Mouse (Mus musculus): ENCODE results near the gene Serpinb11. TPM values are rescaled to one million over a fixed set of nuclear protein-coding genes. Genes with fewer than 3 reads are reported as not detected.

The Serpinb11 gene
- polyA plus RNA-seq (2012; fragmentation: generic; extraction: Trizol): not detected
- long read RNA-seq, experiment 1: 0 reads
- long read RNA-seq, experiment 2: 0 reads

DNA sequence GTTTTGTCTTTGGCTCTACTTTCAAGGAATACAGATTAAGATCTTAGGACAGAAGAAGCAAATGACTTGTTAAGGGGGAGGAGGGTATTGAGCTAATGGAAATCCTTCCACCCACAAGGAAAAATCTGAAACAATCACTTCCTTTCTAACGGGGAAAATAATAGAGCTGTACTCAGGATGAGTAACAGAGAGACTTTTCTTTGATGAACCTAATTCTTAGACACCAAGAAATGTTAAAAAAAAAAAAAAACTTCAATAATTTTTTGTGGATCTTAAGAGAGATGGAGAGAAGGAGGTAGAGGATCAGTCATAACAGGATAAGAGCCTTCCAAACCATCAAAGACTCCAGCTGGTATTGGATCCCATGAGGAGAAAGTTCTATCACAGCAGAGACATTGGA is at the start of gene Serpinb11:
Gene Serpinb11 (plus strand): TSS at position 301 of the 400 bp plus-strand sequence.
- Histone ChIP-seq H3K36me3 (ENCODE audit: control insufficient read depth, insufficient read depth) (no peaks in the 10 kb centered on the region), H3K27me3 (ENCODE audit: control insufficient read depth, insufficient read depth, insufficient read length) (no peaks in the 10 kb centered on the region), H3K79me3 (ENCODE audit: low read depth) (no peaks in the 10 kb centered on the region), H3K79me2 (ENCODE audit: control insufficient read depth, insufficient read depth) (no peaks in the 10 kb centered on the region), H3ac (ENCODE audit: control insufficient read depth, insufficient read length, low read depth) (no peak within 1 kb of the TSS), H3K4me3 (ENCODE audit: insufficient read depth, poor library complexity, severe bottlenecking) (no peak within 1 kb of the TSS)
- TF ChIP-seq FOSL1 (IDR thresholded peaks at IDR 0.05; ENCODE audit: insufficient read depth, low read length, poor library complexity, severe bottlenecking): no peak
- TF ChIP-seq MYOD1 (IDR thresholded peaks at IDR 0.05; ENCODE audit: control insufficient read depth, insufficient read length, low read depth): no peak
- TF ChIP-seq CEBPB (IDR thresholded peaks at IDR 0.05; ENCODE audit: low read depth): no peak

DNA sequence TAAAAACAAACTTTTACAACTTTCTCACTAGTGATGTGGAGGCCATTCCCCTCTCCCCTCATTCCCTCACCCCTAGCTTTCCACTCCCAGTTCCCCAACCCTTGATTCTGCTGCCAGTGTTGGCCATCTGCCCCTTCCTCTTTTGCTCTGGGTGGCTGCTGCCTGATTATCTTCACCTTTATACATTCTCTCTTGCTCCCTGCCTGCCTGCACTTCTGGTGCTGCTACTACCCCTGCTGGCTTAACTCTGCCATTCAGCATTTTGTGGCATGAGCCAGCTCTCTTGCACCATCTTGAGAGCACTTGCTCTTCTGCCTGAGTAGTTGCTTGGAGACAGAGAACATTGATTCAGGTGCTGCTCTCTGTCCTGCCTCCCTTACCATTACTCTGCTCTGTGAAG is 15.0 kb upstream of the Serpinb11 start:
- TF ChIP-seq MYOG (IDR thresholded peaks at IDR 0.05; ENCODE audit: control insufficient read depth, extremely low read depth, insufficient read length) (no peak), MYOD1 (IDR thresholded peaks at IDR 0.05; ENCODE audit: control insufficient read depth, insufficient read length, low read depth) (no peak), USF1 (IDR thresholded peaks at IDR 0.05; ENCODE audit: low read depth) (no peak), FOSL1 (IDR thresholded peaks at IDR 0.05; ENCODE audit: insufficient read depth, low read length, poor library complexity, severe bottlenecking) (no peak), CTCF (IDR thresholded peaks at IDR 0.05; ENCODE audit: control insufficient read depth, insufficient read depth, insufficient read length) (no peak), MAX (IDR thresholded peaks at IDR 0.05) (no peak), CEBPB (IDR thresholded peaks at IDR 0.05; ENCODE audit: low read depth) (no peak)

DNA sequence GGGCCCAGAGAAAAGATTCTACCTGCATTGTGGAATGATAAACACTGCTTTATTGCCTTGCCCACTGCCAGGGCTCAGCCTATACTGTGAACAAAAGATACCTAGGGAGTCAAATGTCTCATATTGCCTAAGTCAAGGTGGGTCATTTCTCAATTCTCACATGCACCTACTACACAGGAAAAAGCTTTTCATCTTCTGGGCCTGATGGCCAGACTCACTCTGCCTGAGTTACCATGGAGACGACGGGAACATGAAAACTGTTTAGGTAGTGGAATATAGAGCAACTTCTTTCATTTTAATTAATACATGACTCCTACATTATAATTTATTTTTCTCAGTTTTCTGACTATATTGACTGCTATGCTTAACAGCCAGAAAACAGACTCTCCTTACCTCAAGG is 14.2 kb upstream of the Serpinb11 start:
- Histone ChIP-seq H3K36me3 (ENCODE audit: control insufficient read depth, insufficient read depth) (no peaks in the 10 kb centered on the region), H3ac (ENCODE audit: control insufficient read depth, insufficient read length, low read depth) (no peak overlapping the region), H3K79me2 (ENCODE audit: control insufficient read depth, insufficient read depth) (no peaks in the 10 kb centered on the region), H3K4me3 (ENCODE audit: insufficient read depth, poor library complexity, severe bottlenecking) (no peak overlapping the region), H3K27me3 (ENCODE audit: control insufficient read depth, insufficient read depth, insufficient read length) (no peaks in the 10 kb centered on the region), H3K79me3 (ENCODE audit: low read depth) (no peaks in the 10 kb centered on the region)
- TF ChIP-seq CTCF (IDR thresholded peaks at IDR 0.05; ENCODE audit: control insufficient read depth, insufficient read depth, insufficient read length) (no peak), MAX (IDR thresholded peaks at IDR 0.05) (no peak), MYOD1 (IDR thresholded peaks at IDR 0.05; ENCODE audit: control insufficient read depth, insufficient read length, low read depth) (no peak), MYOG (IDR thresholded peaks at IDR 0.05; ENCODE audit: control insufficient read depth, extremely low read depth, insufficient read length) (no peak), FOSL1 (IDR thresholded peaks at IDR 0.05; ENCODE audit: insufficient read depth, low read length, poor library complexity, severe bottlenecking) (no peak), CEBPB (IDR thresholded peaks at IDR 0.05; ENCODE audit: low read depth) (no peak), USF1 (IDR thresholded peaks at IDR 0.05; ENCODE audit: low read depth) (no peak)

More for the DNA sequence above, 15.0 kb upstream of the Serpinb11 start:
- Histone ChIP-seq H3K79me3 (ENCODE audit: low read depth) (no peaks in the 10 kb centered on the region), H3K27me3 (ENCODE audit: control insufficient read depth, insufficient read depth, insufficient read length) (no peaks in the 10 kb centered on the region), H3ac (ENCODE audit: control insufficient read depth, insufficient read length, low read depth) (no peak overlapping the region), H3K79me2 (ENCODE audit: control insufficient read depth, insufficient read depth) (no peaks in the 10 kb centered on the region), H3K36me3 (ENCODE audit: control insufficient read depth, insufficient read depth) (no peaks in the 10 kb centered on the region), H3K4me3 (ENCODE audit: insufficient read depth, poor library complexity, severe bottlenecking) (no peak overlapping the region)

DNA sequence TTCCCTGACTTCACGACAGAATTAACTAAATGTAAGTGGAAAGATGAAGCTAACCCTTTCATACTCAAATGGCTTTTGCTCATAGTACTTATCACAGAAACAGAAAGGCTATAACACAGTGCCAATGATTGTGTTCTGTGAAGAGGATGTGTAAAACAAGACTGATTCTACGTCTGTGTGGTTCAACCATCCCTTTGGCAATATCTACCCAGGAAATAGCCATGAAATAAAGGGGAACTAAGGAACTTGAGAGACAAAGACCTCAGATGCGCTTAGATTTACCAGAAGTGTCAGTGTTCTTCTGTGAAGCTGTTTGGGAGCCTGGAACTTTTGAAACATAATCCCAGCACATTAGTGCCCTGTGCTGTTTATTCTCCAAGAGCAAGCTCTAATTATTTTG is 10.6 kb upstream of the Serpinb11 start:
- Histone ChIP-seq H3K79me3 (ENCODE audit: low read depth) (no peaks in the 10 kb centered on the region), H3K4me3 (ENCODE audit: insufficient read depth, poor library complexity, severe bottlenecking) (no peak overlapping the region), H3ac (ENCODE audit: control insufficient read depth, insufficient read length, low read depth) (no peak overlapping the region), H3K27me3 (ENCODE audit: control insufficient read depth, insufficient read depth, insufficient read length) (no peaks in the 10 kb centered on the region), H3K79me2 (ENCODE audit: control insufficient read depth, insufficient read depth) (no peaks in the 10 kb centered on the region), H3K36me3 (ENCODE audit: control insufficient read depth, insufficient read depth) (no peaks in the 10 kb centered on the region)
- TF ChIP-seq MYOG (IDR thresholded peaks at IDR 0.05; ENCODE audit: control insufficient read depth, extremely low read depth, insufficient read length) (no peak), MAX (IDR thresholded peaks at IDR 0.05) (no peak), FOSL1 (IDR thresholded peaks at IDR 0.05; ENCODE audit: insufficient read depth, low read length, poor library complexity, severe bottlenecking) (no peak), CEBPB (IDR thresholded peaks at IDR 0.05; ENCODE audit: low read depth) (no peak), USF1 (IDR thresholded peaks at IDR 0.05; ENCODE audit: low read depth) (no peak), CTCF (IDR thresholded peaks at IDR 0.05; ENCODE audit: control insufficient read depth, insufficient read depth, insufficient read length) (no peak), MYOD1 (IDR thresholded peaks at IDR 0.05; ENCODE audit: control insufficient read depth, insufficient read length, low read depth) (no peak)

DNA sequence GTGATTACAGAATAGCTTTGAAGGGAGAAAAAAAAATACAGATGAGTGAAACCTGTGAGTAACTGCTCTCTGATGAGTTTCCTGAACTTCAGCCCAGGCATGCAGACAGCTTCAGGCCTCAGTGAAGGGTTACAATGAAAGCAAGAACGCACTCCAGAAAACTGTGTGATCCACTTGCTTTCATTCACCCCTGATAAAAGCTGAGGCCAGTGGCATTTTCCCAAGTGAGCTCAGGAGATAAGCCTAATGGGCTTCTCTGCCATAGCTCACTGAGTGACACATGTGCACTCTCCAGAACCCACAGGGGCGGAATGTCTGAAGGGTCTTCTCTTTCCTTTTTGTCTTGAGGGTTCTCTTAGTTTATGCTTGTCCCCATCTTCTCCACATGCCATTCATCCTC is 9.9 kb upstream of the Serpinb11 start:
- Histone ChIP-seq H3K4me3 (ENCODE audit: insufficient read depth, poor library complexity, severe bottlenecking) (no peak overlapping the region), H3ac (ENCODE audit: control insufficient read depth, insufficient read length, low read depth) (no peak overlapping the region), H3K27me3 (ENCODE audit: control insufficient read depth, insufficient read depth, insufficient read length) (no peaks in the 10 kb centered on the region), H3K36me3 (ENCODE audit: control insufficient read depth, insufficient read depth) (no peaks in the 10 kb centered on the region), H3K79me2 (ENCODE audit: control insufficient read depth, insufficient read depth) (no peaks in the 10 kb centered on the region), H3K79me3 (ENCODE audit: low read depth) (no peaks in the 10 kb centered on the region)
- TF ChIP-seq MYOG (IDR thresholded peaks at IDR 0.05; ENCODE audit: control insufficient read depth, extremely low read depth, insufficient read length) (no peak), USF1 (IDR thresholded peaks at IDR 0.05; ENCODE audit: low read depth) (no peak), CEBPB (IDR thresholded peaks at IDR 0.05; ENCODE audit: low read depth) (no peak), MAX (IDR thresholded peaks at IDR 0.05) (no peak), MYOD1 (IDR thresholded peaks at IDR 0.05; ENCODE audit: control insufficient read depth, insufficient read length, low read depth) (no peak), FOSL1 (IDR thresholded peaks at IDR 0.05; ENCODE audit: insufficient read depth, low read length, poor library complexity, severe bottlenecking) (no peak), CTCF (IDR thresholded peaks at IDR 0.05; ENCODE audit: control insufficient read depth, insufficient read depth, insufficient read length) (no peak)

DNA sequence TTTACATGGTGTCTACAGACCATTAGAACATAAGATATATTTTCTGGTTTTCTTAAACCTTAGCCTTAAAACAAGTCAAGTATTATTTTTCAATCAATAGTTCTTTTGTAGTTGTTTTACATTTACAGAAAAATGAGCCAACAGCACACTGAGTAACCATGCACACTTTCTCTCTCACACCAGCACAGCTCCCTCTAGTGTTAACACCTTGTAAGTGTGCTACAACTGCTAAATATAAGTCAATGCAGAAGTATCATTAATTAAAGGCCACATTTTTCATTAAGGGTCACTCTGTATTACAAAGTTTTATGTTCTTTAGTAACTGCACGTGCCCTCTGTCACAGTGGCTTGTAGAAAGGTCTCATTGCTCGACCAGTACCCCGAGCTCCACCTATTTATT is 8.0 kb upstream of the Serpinb11 start:
- Histone ChIP-seq H3ac (ENCODE audit: control insufficient read depth, insufficient read length, low read depth) (no peak overlapping the region), H3K4me3 (ENCODE audit: insufficient read depth, poor library complexity, severe bottlenecking) (no peak overlapping the region), H3K36me3 (ENCODE audit: control insufficient read depth, insufficient read depth) (no peaks in the 10 kb centered on the region), H3K79me3 (ENCODE audit: low read depth) (no peaks in the 10 kb centered on the region), H3K79me2 (ENCODE audit: control insufficient read depth, insufficient read depth) (no peaks in the 10 kb centered on the region), H3K27me3 (ENCODE audit: control insufficient read depth, insufficient read depth, insufficient read length) (no peaks in the 10 kb centered on the region)
- TF ChIP-seq MYOD1 (IDR thresholded peaks at IDR 0.05; ENCODE audit: control insufficient read depth, insufficient read length, low read depth): no peak
- no peak for TF ChIP-seq CTCF (IDR thresholded peaks at IDR 0.05; ENCODE audit: control insufficient read depth, insufficient read depth, insufficient read length)
- no peak for TF ChIP-seq FOSL1 (IDR thresholded peaks at IDR 0.05; ENCODE audit: insufficient read depth, low read length, poor library complexity, severe bottlenecking)
- no peak for TF ChIP-seq MYOG (IDR thresholded peaks at IDR 0.05; ENCODE audit: control insufficient read depth, extremely low read depth, insufficient read length)
- TF ChIP-seq USF1 (IDR thresholded peaks at IDR 0.05; ENCODE audit: low read depth): no peak
- no peak for TF ChIP-seq MAX (IDR thresholded peaks at IDR 0.05)
- TF ChIP-seq CEBPB (IDR thresholded peaks at IDR 0.05; ENCODE audit: low read depth): no peak
